Mouse (Mus musculus) lung, embryonic 15.5 days (tissue): ENCODE measurements at regions not wholly inside any gene's neighbourhood (a gene's known extent, or its start where the extent isn't known, plus 50 kb on each side); places are given as distances from the start of the nearest gene placed in this dataset.
A peak's percentile ranks its signal among the peaks of the same experiment; 100 is the strongest.
"Not testable (repeated sequence)": the region's sequence is repeated elsewhere in the genome, so short reads cannot be mapped to it uniquely, and the experiment has no call there.

Source experiments
- ATAC-seq: fragments of 200-750 bp; cut with Nextera tagmentation; 2 replicates; pipeline ENCODE4 v1.8.0; 2017; ENCODE audit warnings: moderate number of reproducible peaks, borderline replicate concordance; ENCODE audit not compliant: low FRiP score, low TSS enrichment; ENCODE audit errors: extremely low read depth
- H3K27ac ChIP-seq: fragments of 300-500 bp; sonication (generic); 2 replicates; pipeline ENCODE4 v1.5.1; 2015; ENCODE audit warnings: moderate library complexity, mild to moderate bottlenecking, inconsistent platforms
- H3K27me3 ChIP-seq: fragments of 300-500 bp; sonication (generic); 2 replicates; pipeline ENCODE4 v1.6.1; 2015; ENCODE audit warnings: inconsistent platforms
- H3K36me3 ChIP-seq: fragments of 300-500 bp; sonication (generic); 2 replicates; pipeline ENCODE4 v1.6.1; 2015; ENCODE audit warnings: inconsistent platforms
- H3K4me1 ChIP-seq: fragments of 300-500 bp; sonication (generic); 2 replicates; pipeline ENCODE4 v1.6.1; 2015; ENCODE audit warnings: inconsistent platforms
- H3K4me2 ChIP-seq: fragments of 300-500 bp; sonication (generic); 2 replicates; pipeline ENCODE4 v1.6.1; 2015; ENCODE audit warnings: inconsistent platforms, mild to moderate bottlenecking, moderate library complexity
- H3K4me3 ChIP-seq: fragments of 300-500 bp; sonication (generic); 2 replicates; pipeline ENCODE4 v1.5.1; 2015; ENCODE audit warnings: mild to moderate bottlenecking, inconsistent platforms
- H3K9ac ChIP-seq: fragments of 300-500 bp; sonication (generic); 2 replicates; pipeline ENCODE4 v1.6.1; 2015; ENCODE audit warnings: inconsistent platforms
- H3K9me3 ChIP-seq: fragments of 300-500 bp; sonication (generic); 2 replicates; pipeline ENCODE4 v1.6.1; 2016; ENCODE audit warnings: inconsistent platforms
- WGBS: fragments of 180-500 bp; shearing (Covaris S2); methylation state at CpG from one replicate; pipeline ENCODE4 v1.1.7; 2015; 5-methylcytosine and 5-hydroxymethylcytosine counted together

- Histone ChIP-seq H3K27ac (no peak overlapping the region), H3K27me3 (no peaks in the 10 kb centered on the region), H3K36me3 (no peaks in the 10 kb centered on the region), H3K4me1 (peaks cover 34% of the 10 kb centered on the region), H3K4me3 (no peak overlapping the region), H3K9me3 (no peaks in the 10 kb centered on the region), H3K4me2 (no peak overlapping the region), H3K9ac (no peak overlapping the region)
- WGBS, result 90% methylated on average over 5 of the region's 5 CpGs
- ATAC-seq, result no peak
These were observed 105.7 kb upstream of the Klf3 start for GRCm38 (mm10) chr5:64697466-64697865.

DNA sequence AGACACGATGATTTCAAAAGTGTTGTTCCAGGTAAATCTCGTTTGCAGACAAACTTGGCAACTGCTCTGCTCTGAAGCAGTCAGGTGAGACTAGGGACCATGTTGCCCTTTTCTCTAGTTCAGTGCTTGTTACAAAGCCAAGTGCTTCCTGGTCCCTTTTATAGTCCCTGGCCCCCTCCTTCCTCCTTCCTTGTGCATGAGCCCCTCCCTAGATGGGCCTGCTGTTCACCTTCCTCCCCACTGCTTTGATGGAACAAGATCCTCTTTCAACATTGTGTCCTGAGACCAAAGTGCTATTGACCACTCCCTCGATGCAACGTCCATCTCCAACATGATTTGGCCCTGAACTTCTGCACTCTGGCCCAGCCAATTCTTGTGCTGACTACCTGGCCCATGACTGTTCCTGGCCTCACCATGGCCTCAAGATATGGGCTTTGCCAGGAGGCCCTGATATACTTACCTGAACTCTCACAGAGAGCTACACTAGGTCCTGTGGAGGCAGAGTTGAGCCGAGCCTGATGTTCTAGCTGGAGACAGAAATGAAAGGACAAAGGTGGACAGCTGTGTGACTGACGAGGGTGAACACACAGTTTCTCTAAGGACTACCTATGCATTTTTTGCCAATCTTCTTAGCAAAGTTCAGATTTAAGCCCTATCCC, 104.6 kb upstream of the Klf3 start:
- no peaks in the 10 kb centered on the region for H3K27me3 ChIP-seq
- H3K4me3 ChIP-seq, result no peak overlapping the region
- H3K27ac ChIP-seq, result peak overlapping the region; percentile 96
- ATAC-seq, result no peak
- no peaks in the 10 kb centered on the region for H3K9me3 ChIP-seq
- H3K4me2 ChIP-seq, result no peak overlapping the region
- no peak overlapping the region for H3K9ac ChIP-seq
- H3K36me3 ChIP-seq, result no peaks in the 10 kb centered on the region
- peaks cover 44% of the 10 kb centered on the region for H3K4me1 ChIP-seq
- 80% methylated on average over 6 of the region's 6 CpGs for WGBS

GRCm38 (mm10) chr5:64700030-64700429, 103.2 kb upstream of the Klf3 start:
- ATAC-seq, result peak; percentile 24; the same call in 1 of the 2 replicates
- Histone ChIP-seq H3K4me1 (peaks cover 58% of the 10 kb centered on the region), H3K4me2 (peak overlapping the region; percentile 8; the same call in 1 of the 2 replicates), H3K9ac (no peak overlapping the region), H3K4me3 (no peak overlapping the region), H3K27ac (peak overlapping the region; percentile 96), H3K9me3 (no peaks in the 10 kb centered on the region), H3K36me3 (no peaks in the 10 kb centered on the region), H3K27me3 (no peaks in the 10 kb centered on the region)
- 36% methylated on average over 6 of the region's 6 CpGs for WGBS

DNA sequence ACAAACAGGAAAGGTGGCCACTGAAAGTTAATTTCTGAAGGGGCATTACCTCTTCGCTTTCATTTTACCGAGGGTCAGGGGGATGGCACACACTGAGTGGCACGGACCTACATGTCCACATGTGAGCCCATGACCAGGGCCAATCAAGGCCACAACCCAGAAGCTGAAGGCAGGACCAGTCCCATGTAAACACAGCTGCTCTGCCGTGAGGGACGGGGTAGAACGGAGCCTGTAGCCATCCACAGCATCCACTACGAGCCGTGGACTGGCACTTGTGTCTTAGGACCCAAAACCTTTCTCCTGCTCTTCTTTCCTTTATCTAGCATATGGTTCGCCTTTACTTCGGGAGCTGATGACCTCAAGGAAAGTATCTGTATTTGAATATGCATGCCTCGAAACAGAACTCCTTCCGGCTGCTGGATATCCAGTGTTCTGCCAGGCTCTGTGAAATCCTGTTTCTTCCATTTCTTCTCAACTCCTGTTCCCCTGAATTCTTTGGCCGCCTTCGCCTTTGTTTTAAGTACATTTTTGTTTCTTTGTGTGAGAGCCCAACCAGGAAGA, 101.9 kb upstream of the Klf3 start:
- H3K9me3 ChIP-seq, result no peaks in the 10 kb centered on the region
- WGBS, result 35% methylated on average over 14 of the region's 14 CpGs
- H3K27me3 ChIP-seq, result no peaks in the 10 kb centered on the region
- H3K4me2 ChIP-seq, result peak overlapping the region; percentile 44
- peak overlapping the region; percentile 1; the same call in 1 of the 2 replicates for H3K9ac ChIP-seq
- H3K27ac ChIP-seq, result peak overlapping the region; percentile 96
- 0 out of 2 replicates have a peak overlapping the region, but pooled peaks have one; percentile 12 for H3K4me3 ChIP-seq
- H3K4me1 ChIP-seq, result peaks cover 59% of the 10 kb centered on the region
- H3K36me3 ChIP-seq, result no peaks in the 10 kb centered on the region
- peak; percentile 12; the same call in 1 of the 2 replicates for ATAC-seq

- 7% methylated on average over 7 of the region's 7 CpGs for WGBS
- Histone ChIP-seq H3K27ac (peak overlapping the region; percentile 96), H3K4me2 (peak overlapping the region; percentile 44), H3K4me3 (peak overlapping the region; percentile 12; the same call in 1 of the 2 replicates), H3K36me3 (no peaks in the 10 kb centered on the region), H3K27me3 (no peaks in the 10 kb centered on the region), H3K4me1 (peaks cover 62% of the 10 kb centered on the region), H3K9me3 (no peaks in the 10 kb centered on the region), H3K9ac (peak overlapping the region; percentile 1; the same call in 1 of the 2 replicates)
- peak; percentile 77 for ATAC-seq
These were observed 101.4 kb upstream of the Klf3 start for GRCm38 (mm10) chr5:64701780-64702231.

- ATAC-seq, H3K4me3 ChIP-seq, H3K9ac ChIP-seq, H3K9me3 ChIP-seq, H3K36me3 ChIP-seq, H3K27me3 ChIP-seq: not testable (repeated sequence)
- H3K27ac ChIP-seq, result peak overlapping the region; percentile 96
- H3K4me2 ChIP-seq, result peak overlapping the region; percentile 44
- whole genome bisulfite sequencing, result 61% methylated on average over 1 of the region's 1 CpGs
- H3K4me1 ChIP-seq, result peaks cover 63% of the 10 kb centered on the region
These were observed 100.8 kb upstream of the Klf3 start for GRCm38 (mm10) chr5:64702404-64702803.

DNA sequence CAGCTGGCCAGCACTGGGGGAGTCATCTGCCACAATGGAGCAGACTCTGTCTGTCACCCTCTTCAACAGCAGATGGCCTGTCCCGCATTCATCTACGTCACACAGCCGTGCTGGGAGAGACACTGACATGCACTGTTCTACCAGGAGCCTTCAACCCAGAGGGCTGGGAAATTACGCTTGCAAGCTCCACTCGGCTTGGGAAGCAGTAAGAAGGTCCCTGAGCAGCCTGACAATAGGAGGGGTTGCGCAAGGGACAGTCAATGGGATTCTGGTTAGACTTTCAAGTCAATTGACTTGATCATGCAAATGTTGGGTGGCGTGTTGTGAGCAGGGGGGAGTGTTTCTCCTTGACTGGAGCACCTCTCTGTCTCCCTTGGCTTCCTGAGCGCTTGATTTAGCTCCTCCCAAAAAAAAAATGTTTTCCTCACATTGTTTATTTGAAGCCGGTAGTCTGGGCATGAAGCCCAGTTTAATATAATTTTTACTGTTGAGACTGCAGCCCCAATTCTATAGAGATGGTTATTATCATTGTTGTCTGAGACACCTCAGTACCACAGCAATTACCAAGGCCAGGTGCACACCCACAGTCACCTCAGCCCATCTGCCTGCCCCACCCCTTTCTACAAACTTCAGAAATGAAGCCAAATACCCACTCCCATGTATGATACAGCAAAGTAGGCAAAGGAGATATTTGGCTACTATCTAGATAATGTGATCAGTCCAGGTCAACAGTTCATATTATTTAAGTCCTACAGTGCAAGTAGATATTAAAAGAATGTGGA, 99.9 kb upstream of the Klf3 start:
- ATAC-seq, result peak; percentile 55; the same call in 1 of the 2 replicates
- no peaks in the 10 kb centered on the region for H3K9me3 ChIP-seq
- H3K36me3 ChIP-seq, result no peaks in the 10 kb centered on the region
- no peak overlapping the region for H3K4me3 ChIP-seq
- peaks cover 63% of the 10 kb centered on the region for H3K4me1 ChIP-seq
- peak overlapping the region; percentile 91 for H3K27ac ChIP-seq
- H3K9ac ChIP-seq, result no peak overlapping the region
- peak overlapping the region; percentile 41 for H3K4me2 ChIP-seq
- H3K27me3 ChIP-seq, result no peaks in the 10 kb centered on the region
- WGBS, result 38% methylated on average over 9 of the region's 9 CpGs

- Histone ChIP-seq H3K4me2 (peak overlapping the region; percentile 41; the same call in 1 of the 2 replicates), H3K9ac (no peak overlapping the region)
These were observed 99.0 kb upstream of the Klf3 start for GRCm38 (mm10) chr5:64704144-64704543.

DNA sequence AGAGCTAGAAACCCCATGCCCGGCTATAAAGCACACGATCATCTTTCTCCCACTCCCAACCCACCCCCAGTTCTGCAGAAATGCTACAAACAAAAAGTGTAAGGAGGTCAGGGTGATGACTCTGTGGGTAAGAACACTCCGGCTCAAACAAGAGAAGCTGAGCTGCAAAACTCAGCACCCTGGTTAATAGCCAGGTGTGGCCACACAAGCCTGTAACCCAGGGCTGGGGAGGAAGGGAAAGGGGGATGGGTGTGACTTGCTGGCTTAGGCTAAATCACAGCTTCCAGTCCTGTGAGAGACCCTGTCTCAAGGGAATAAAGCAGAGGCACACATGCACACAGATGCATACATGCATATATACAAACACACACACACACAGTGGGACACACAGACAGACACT, 96.6 kb upstream of the Klf3 start:
- 68% methylated on average over 3 of the region's 3 CpGs for WGBS

More at GRCm38 (mm10) chr5:64704144-64704543, 99.0 kb upstream of the Klf3 start:
- Histone ChIP-seq H3K4me3 (no peak overlapping the region), H3K27ac (peak overlapping the region; percentile 91), H3K36me3 (no peaks in the 10 kb centered on the region), H3K4me1 (peaks cover 56% of the 10 kb centered on the region), H3K27me3 (no peaks in the 10 kb centered on the region), H3K9me3 (no peaks in the 10 kb centered on the region)
- WGBS, result 11% methylated on average over 7 of the region's 7 CpGs
- peak; percentile 50; the same call in 1 of the 2 replicates for ATAC-seq

DNA sequence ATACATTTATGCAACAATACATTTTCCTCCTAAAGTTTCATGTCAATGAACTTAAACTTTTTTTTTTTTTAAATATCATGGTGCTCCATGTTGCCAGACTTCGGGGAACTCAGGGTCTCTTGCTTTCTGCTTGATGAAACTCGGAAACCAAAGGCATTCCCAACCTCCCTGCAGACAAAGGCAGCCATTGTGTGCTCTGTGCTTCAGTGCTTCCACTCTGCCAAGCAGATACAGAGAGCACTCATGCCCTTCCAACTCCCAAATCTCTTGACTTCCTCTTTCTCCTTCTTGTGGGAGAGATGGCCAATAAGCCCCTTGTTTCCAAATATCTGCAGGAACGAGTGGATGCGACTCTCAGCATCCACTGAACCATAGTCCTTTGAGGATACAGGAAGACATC, 94.0 kb upstream of the Klf3 start:
- ATAC-seq, result no peak
- Histone ChIP-seq H3K9ac (no peak overlapping the region), H3K4me2 (no peak overlapping the region), H3K4me1 (peaks cover 14% of the 10 kb centered on the region), H3K4me3 (no peak overlapping the region), H3K9me3 (no peaks in the 10 kb centered on the region), H3K27ac (no peak overlapping the region), H3K27me3 (no peaks in the 10 kb centered on the region), H3K36me3 (no peaks in the 10 kb centered on the region)
- WGBS, result 60% methylated on average over 4 of the region's 4 CpGs

More for the DNA sequence above, 96.6 kb upstream of the Klf3 start:
- Histone ChIP-seq H3K36me3 (no peaks in the 10 kb centered on the region), H3K4me2 (no peak overlapping the region), H3K27ac (no peak overlapping the region), H3K4me3 (no peak overlapping the region), H3K27me3 (no peaks in the 10 kb centered on the region), H3K9me3 (no peaks in the 10 kb centered on the region), H3K9ac (no peak overlapping the region), H3K4me1 (peaks cover 36% of the 10 kb centered on the region)
- ATAC-seq, result no peak

DNA sequence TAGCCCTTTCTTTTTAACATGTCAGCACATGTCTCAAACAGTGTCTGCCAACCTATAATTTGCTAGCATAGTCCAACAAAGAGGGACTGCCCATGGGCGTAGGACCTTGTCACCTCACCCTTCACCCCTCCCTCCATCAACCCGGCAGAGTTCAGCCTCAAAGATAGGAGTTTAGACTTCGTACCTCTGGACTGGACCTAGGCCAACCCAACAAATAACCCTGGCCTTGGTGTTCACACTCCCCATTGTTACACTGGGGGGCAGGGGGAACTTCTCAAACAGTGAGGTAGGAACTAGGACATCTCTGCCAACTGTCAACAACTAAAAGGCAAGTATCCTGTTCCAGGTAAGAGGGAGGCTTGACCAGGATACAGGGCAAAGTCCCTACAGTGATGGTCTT, 93.0 kb upstream of the Klf3 start:
- Histone ChIP-seq H3K9ac (no peak overlapping the region), H3K27me3 (no peaks in the 10 kb centered on the region), H3K36me3 (no peaks in the 10 kb centered on the region), H3K4me2 (no peak overlapping the region), H3K27ac (no peak overlapping the region), H3K9me3 (no peaks in the 10 kb centered on the region), H3K4me3 (no peak overlapping the region), H3K4me1 (peaks cover 4% of the 10 kb centered on the region; the same call in 1 of the 2 replicates)
- 49% methylated on average over 3 of the region's 3 CpGs for WGBS
- ATAC-seq, result no peak
